Mouse (Mus musculus): ENCODE measurements around the gene Serhl. TPM values are rescaled to one million over a fixed set of nuclear protein-coding genes. Genes with fewer than 3 reads are reported as not detected.

The Serhl gene
- polyA plus RNA-seq, 1 experiment from 2014 or later, result 30.2 TPM

GRCm38 (mm10) chr15:83074179-83074578 lies 15.1 kb upstream of the Serhl start:
- no peaks in the 10 kb centered on the region for H3K4me1 ChIP-seq (replicated peaks; ENCODE audit: control insufficient read depth, insufficient read depth, low read length)
- H3K9ac ChIP-seq (replicated peaks; ENCODE audit: low read depth, low read length), result no peak overlapping the region
- no peaks in the 10 kb centered on the region for H3K27me3 ChIP-seq (replicated peaks; ENCODE audit: control insufficient read depth, insufficient read depth, low read length)
- no peak overlapping the region for H3K27ac ChIP-seq (ENCODE audit: low read length)
- no peak for ATAC-seq
- H3K4me2 ChIP-seq (ENCODE audit: low read length), result no peak overlapping the region
- 77% methylated on average over 4 of the region's 4 CpGs for WGBS
- no peaks in the 10 kb centered on the region for H3K9me3 ChIP-seq (ENCODE audit: control insufficient read depth, low read length)
- H3K36me3 ChIP-seq (ENCODE audit: control insufficient read depth, insufficient read depth), result no peaks in the 10 kb centered on the region
- H3K4me3 ChIP-seq (replicated peaks; ENCODE audit: low read length), result no peak overlapping the region

- H3K4me2 ChIP-seq (ENCODE audit: low read length), result no peak overlapping the region
- H3K9ac ChIP-seq (replicated peaks; ENCODE audit: low read depth, low read length), result no peak overlapping the region
- H3K27me3 ChIP-seq (replicated peaks; ENCODE audit: control insufficient read depth, insufficient read depth, low read length), result no peaks in the 10 kb centered on the region
- 64% methylated on average over 27 of the region's 27 CpGs for WGBS
- H3K36me3 ChIP-seq (ENCODE audit: control insufficient read depth, insufficient read depth), result no peaks in the 10 kb centered on the region
- ATAC-seq, result no peak
- H3K9me3 ChIP-seq (ENCODE audit: control insufficient read depth, low read length), result no peaks in the 10 kb centered on the region
- H3K4me3 ChIP-seq (replicated peaks; ENCODE audit: low read length), result no peak overlapping the region
- H3K27ac ChIP-seq (ENCODE audit: low read length), result no peak overlapping the region
- no peaks in the 10 kb centered on the region for H3K4me1 ChIP-seq (replicated peaks; ENCODE audit: control insufficient read depth, insufficient read depth, low read length)
These were observed 13.4 kb upstream of the Serhl start for GRCm38 (mm10) chr15:83075607-83076525.

GRCm38 (mm10) chr15:83083530-83083929 lies 5.8 kb upstream of the Serhl start:
- Histone ChIP-seq H3K9ac (replicated peaks; ENCODE audit: low read depth, low read length) (peak overlapping the region; percentile 12; the same call in 1 of the 2 replicates), H3K36me3 (ENCODE audit: control insufficient read depth, insufficient read depth) (no peaks in the 10 kb centered on the region), H3K4me3 (replicated peaks; ENCODE audit: low read length) (no peak overlapping the region), H3K4me2 (ENCODE audit: low read length) (no peak overlapping the region), H3K27ac (ENCODE audit: low read length) (no peak overlapping the region; the same call in 1 of the 2 replicates), H3K27me3 (replicated peaks; ENCODE audit: control insufficient read depth, insufficient read depth, low read length) (no peaks in the 10 kb centered on the region; the same call in 1 of the 2 replicates), H3K4me1 (replicated peaks; ENCODE audit: control insufficient read depth, insufficient read depth, low read length) (peaks cover 8% of the 10 kb centered on the region), H3K9me3 (ENCODE audit: control insufficient read depth, low read length) (no peaks in the 10 kb centered on the region)
- WGBS, result 52% methylated on average over 5 of the region's 5 CpGs
- ATAC-seq, result peak; percentile 56

GRCm38 (mm10) chr15:83084022-83084640 lies 5.2 kb upstream of the Serhl start:
- no peaks in the 10 kb centered on the region for H3K36me3 ChIP-seq (ENCODE audit: control insufficient read depth, insufficient read depth)
- H3K27me3 ChIP-seq (replicated peaks; ENCODE audit: control insufficient read depth, insufficient read depth, low read length), result no peaks in the 10 kb centered on the region; the same call in 1 of the 2 replicates
- peak overlapping the region; percentile 17; the same call in 1 of the 2 replicates for H3K4me2 ChIP-seq (ENCODE audit: low read length)
- 42% methylated on average over 13 of the region's 13 CpGs for WGBS
- H3K4me1 ChIP-seq (replicated peaks; ENCODE audit: control insufficient read depth, insufficient read depth, low read length), result peaks cover 14% of the 10 kb centered on the region
- H3K9me3 ChIP-seq (ENCODE audit: control insufficient read depth, low read length), result no peaks in the 10 kb centered on the region
- 0 out of 2 replicates have a peak overlapping the region, but pooled peaks have one; percentile 6 for H3K4me3 ChIP-seq (replicated peaks; ENCODE audit: low read length)
- peak; percentile 70 for ATAC-seq
- peak overlapping the region; percentile 12; the same call in 1 of the 2 replicates for H3K9ac ChIP-seq (replicated peaks; ENCODE audit: low read depth, low read length)
- peak overlapping the region; percentile 58 for H3K27ac ChIP-seq (ENCODE audit: low read length)

GRCm38 (mm10) chr15:83085901-83086300 lies 3.4 kb upstream of the Serhl start:
- H3K36me3 ChIP-seq (ENCODE audit: control insufficient read depth, insufficient read depth), result no peaks in the 10 kb centered on the region
- 41% methylated on average over 7 of the region's 7 CpGs for WGBS
- no peaks in the 10 kb centered on the region; the same call in 1 of the 2 replicates for H3K27me3 ChIP-seq (replicated peaks; ENCODE audit: control insufficient read depth, insufficient read depth, low read length)
- H3K4me1 ChIP-seq (replicated peaks; ENCODE audit: control insufficient read depth, insufficient read depth, low read length), result peaks cover 17% of the 10 kb centered on the region
- H3K9me3 ChIP-seq (ENCODE audit: control insufficient read depth, low read length), result no peaks in the 10 kb centered on the region
- ATAC-seq, result no peak
- no peak overlapping the region for H3K27ac ChIP-seq (ENCODE audit: low read length)
- no peak overlapping the region for H3K4me3 ChIP-seq (replicated peaks; ENCODE audit: low read length)
- no peak overlapping the region for H3K9ac ChIP-seq (replicated peaks; ENCODE audit: low read depth, low read length)
- H3K4me2 ChIP-seq (ENCODE audit: low read length), result no peak overlapping the region

- H3K27ac ChIP-seq (ENCODE audit: low read length), result no peak overlapping the region
- no peaks in the 10 kb centered on the region for H3K36me3 ChIP-seq (ENCODE audit: control insufficient read depth, insufficient read depth)
- H3K4me3 ChIP-seq (replicated peaks; ENCODE audit: low read length), result no peak overlapping the region
- H3K9ac ChIP-seq (replicated peaks; ENCODE audit: low read depth, low read length), result no peak overlapping the region
- H3K4me2 ChIP-seq (ENCODE audit: low read length), result no peak overlapping the region
- no peaks in the 10 kb centered on the region; the same call in 1 of the 2 replicates for H3K27me3 ChIP-seq (replicated peaks; ENCODE audit: control insufficient read depth, insufficient read depth, low read length)
- no peak for ATAC-seq
- no peaks in the 10 kb centered on the region for H3K9me3 ChIP-seq (ENCODE audit: control insufficient read depth, low read length)
- 85% methylated on average over 13 of the region's 13 CpGs for WGBS
- H3K4me1 ChIP-seq (replicated peaks; ENCODE audit: control insufficient read depth, insufficient read depth, low read length), result peaks cover 17% of the 10 kb centered on the region
These were observed 2.5 kb upstream of the Serhl start for GRCm38 (mm10) chr15:83086636-83087328.

GRCm38 (mm10) chr15:83088495-83089428 lies 544 bp upstream of the Serhl start:
- Histone ChIP-seq H3K27ac (ENCODE audit: low read length) (no peak overlapping the region), H3K4me2 (ENCODE audit: low read length) (peak overlapping the region; percentile 15), H3K9ac (replicated peaks; ENCODE audit: low read depth, low read length) (peak overlapping the region; percentile 22; the same call in 1 of the 2 replicates), H3K9me3 (ENCODE audit: control insufficient read depth, low read length) (no peaks in the 10 kb centered on the region), H3K4me3 (replicated peaks; ENCODE audit: low read length) (no peak overlapping the region), H3K4me1 (replicated peaks; ENCODE audit: control insufficient read depth, insufficient read depth, low read length) (peaks cover 17% of the 10 kb centered on the region), H3K36me3 (ENCODE audit: control insufficient read depth, insufficient read depth) (no peaks in the 10 kb centered on the region), H3K27me3 (replicated peaks; ENCODE audit: control insufficient read depth, insufficient read depth, low read length) (no peaks in the 10 kb centered on the region; the same call in 1 of the 2 replicates)
- WGBS, result 5% methylated on average over 27 of the region's 27 CpGs
- ATAC-seq, result no peak

GRCm38 (mm10) chr15:83090874-83091273 lies 1.6 kb downstream of the Serhl start:
- Histone ChIP-seq H3K27me3 (replicated peaks; ENCODE audit: control insufficient read depth, insufficient read depth, low read length) (no peaks in the 10 kb centered on the region; the same call in 1 of the 2 replicates), H3K4me1 (replicated peaks; ENCODE audit: control insufficient read depth, insufficient read depth, low read length) (peaks cover 8% of the 10 kb centered on the region), H3K9ac (replicated peaks; ENCODE audit: low read depth, low read length) (no peak overlapping the region), H3K27ac (ENCODE audit: low read length) (no peak overlapping the region), H3K36me3 (ENCODE audit: control insufficient read depth, insufficient read depth) (no peaks in the 10 kb centered on the region), H3K4me3 (replicated peaks; ENCODE audit: low read length) (no peak overlapping the region), H3K9me3 (ENCODE audit: control insufficient read depth, low read length) (no peaks in the 10 kb centered on the region), H3K4me2 (ENCODE audit: low read length) (no peak overlapping the region)
- WGBS, result 51% methylated on average over 3 of the region's 3 CpGs
- no peak for ATAC-seq
